Mouse (Mus musculus): ENCODE results near the gene Clip2. TPM values are rescaled to one million over a fixed set of nuclear protein-coding genes. Genes with fewer than 3 reads are reported as not detected.

Gene Clip2
- total and polyA plus RNA-seq, 3 experiments: 5.4 to 16.7 (median 8.7) TPM

DNA sequence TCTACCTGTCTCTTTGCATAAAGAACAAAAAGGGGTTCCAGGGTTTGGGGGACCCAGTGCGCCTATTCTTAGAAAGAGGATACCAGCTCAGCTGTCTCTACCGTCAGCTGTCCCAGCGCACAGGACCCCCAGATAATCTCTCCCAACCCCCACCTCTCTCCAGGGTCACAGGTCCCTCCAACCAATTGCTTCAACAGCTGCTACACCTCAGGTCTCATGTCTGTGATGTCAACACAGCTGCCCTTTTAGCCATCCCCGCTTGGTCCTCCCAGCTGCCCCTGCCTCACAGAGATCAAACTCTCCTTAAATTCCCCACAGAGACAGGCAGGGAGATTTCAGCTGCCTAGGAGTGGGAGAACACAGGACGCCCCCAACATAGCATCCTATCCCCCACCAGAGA lies 28.5 kb downstream of the Clip2 start:
- no peak overlapping the region for H3K4me2 ChIP-seq (ENCODE audit: insufficient read depth, low read depth, poor library complexity, severe bottlenecking)
- no peak overlapping the region for H3K27ac ChIP-seq (ENCODE audit: insufficient read depth, low read depth)
- H3K79me2 ChIP-seq (replicated peaks; ENCODE audit: control insufficient read depth, extremely low read depth, insufficient read depth, poor library complexity, severe bottlenecking): no peaks in the 10 kb centered on the region
- H3K4me1 ChIP-seq (ENCODE audit: control insufficient read depth in 1 of 2, insufficient read depth in 2 of 2): peaks cover 0 to 44% of the 10 kb centered on the region in 2 experiments; a peak in 3 of 4 replicates
- no peak overlapping the region for H3K9ac ChIP-seq (ENCODE audit: insufficient read depth, low read depth)
- no peak for DNase-seq (ENCODE audit: extremely low read depth)
- H3K27me3 ChIP-seq (replicated peaks): no peaks in the 10 kb centered on the region
- in situ Hi-C loops (cut with MboI; ENCODE audit: low pct_ligation_motif_present, low pct_unique_long_range_greater_than_20kb, low sequenced_read_pairs): no loop called here
- no peak for TF ChIP-seq CHD2 (IDR thresholded peaks at IDR 0.05; ENCODE audit: low read length)
- no peak for TF ChIP-seq UBTF (IDR thresholded peaks at IDR 0.05; ENCODE audit: low read depth, low read length)
- TF ChIP-seq CHD1 (IDR thresholded peaks at IDR 0.05; ENCODE audit: low read depth, low read length): no peak
- TF ChIP-seq USF1 (IDR thresholded peaks at IDR 0.05; ENCODE audit: low read depth, low read length): no peak
- no peak for TF ChIP-seq EP300 (IDR thresholded peaks at IDR 0.05; ENCODE audit: low read length)
- no peak for TF ChIP-seq MAZ (IDR thresholded peaks at IDR 0.05; ENCODE audit: low read depth, low read length)
- TF ChIP-seq MAX (IDR thresholded peaks at IDR 0.05; ENCODE audit: low read length): no peak
- TF ChIP-seq TCF12 (IDR thresholded peaks at IDR 0.05; ENCODE audit: low read depth, low read length): no peak
- TF ChIP-seq KAT2A (IDR thresholded peaks at IDR 0.05; ENCODE audit: insufficient replicate concordance, low read length): no peak
- TF ChIP-seq ZC3H11A (IDR thresholded peaks at IDR 0.05; ENCODE audit: low read depth, low read length): no peak
- no peak for TF ChIP-seq SIN3A (IDR thresholded peaks at IDR 0.05; ENCODE audit: low read length)
- TF ChIP-seq NELFE (IDR thresholded peaks at IDR 0.05; ENCODE audit: low read depth, low read length): no peak
- TF ChIP-seq USF2 (conservative IDR thresholded peaks at IDR 0.05; ENCODE audit: low read depth, low read length): no peak
- TF ChIP-seq ZNF384 (IDR thresholded peaks at IDR 0.05; ENCODE audit: low read depth, low read length): no peak
- no peak for TF ChIP-seq MYC (IDR thresholded peaks at IDR 0.05; ENCODE audit: low read depth, low read length)
- TF ChIP-seq ELF1 (IDR thresholded peaks at IDR 0.05; ENCODE audit: low read depth, low read length): no peak
- no peak for TF ChIP-seq PAX5 (IDR thresholded peaks at IDR 0.05; ENCODE audit: low read length)
- H3K9me3 ChIP-seq (replicated peaks; ENCODE audit: low read length): peaks cover 3% of the 10 kb centered on the region
- no peak overlapping the region for H3K4me3 ChIP-seq (replicated peaks in 1 of 3; ENCODE audit: low read depth in 2 of 3, low read length in 2 of 3, poor library complexity in 1 of 3)
- dilution Hi-C loops (cut with MboI; ENCODE audit: extremely low pct_ligation_motif_present, extremely low pct_unique_long_range_greater_than_20kb, low sequenced_read_pairs): no loop called here
- peaks cover 0 to 52% of the 10 kb centered on the region in 2 experiments for H3K36me3 ChIP-seq (replicated peaks in 1 of 2; ENCODE audit: control insufficient read depth in 1 of 2, insufficient read depth in 1 of 2, low read length in 1 of 2)

DNA sequence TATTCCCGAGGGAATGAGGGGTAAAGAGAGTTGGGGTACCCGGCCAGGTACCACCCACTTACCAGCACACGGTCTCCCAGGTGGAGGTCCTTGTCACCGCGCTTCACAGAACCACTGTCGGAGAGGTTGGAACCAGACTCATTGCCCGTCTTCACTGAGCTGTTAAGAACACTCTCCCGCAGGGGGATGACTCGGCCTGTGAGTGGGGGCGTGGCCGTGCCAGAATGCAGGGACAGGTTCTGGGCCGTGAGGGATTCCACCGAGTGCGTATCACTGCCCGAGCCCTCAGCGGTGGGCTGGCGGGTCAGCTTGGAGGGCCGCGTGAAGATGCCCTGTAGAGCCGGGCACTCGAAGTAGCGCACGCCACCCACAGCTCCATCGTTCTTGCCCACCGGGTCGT lies 29.7 kb downstream of the Clip2 start:
- TF ChIP-seq EP300 (IDR thresholded peaks at IDR 0.05; ENCODE audit: low read length) (no peak), CHD1 (IDR thresholded peaks at IDR 0.05; ENCODE audit: low read depth, low read length) (no peak), CTCF (conservative IDR thresholded peaks at IDR 0.05 in 1 of 2, IDR thresholded peaks at IDR 0.05 in 1 of 2; ENCODE audit: low read depth in 2 of 2, low read length in 2 of 2) (no peak), RAD21 (IDR thresholded peaks at IDR 0.05; ENCODE audit: low read depth, low read length) (no peak), JUND (conservative IDR thresholded peaks at IDR 0.05; ENCODE audit: low read depth, low read length) (no peak), USF1 (IDR thresholded peaks at IDR 0.05; ENCODE audit: low read depth, low read length) (no peak), MAZ (IDR thresholded peaks at IDR 0.05; ENCODE audit: low read depth, low read length) (no peak), ZKSCAN1 (IDR thresholded peaks at IDR 0.05; ENCODE audit: borderline replicate concordance, low read depth, low read length) (no peak), IRF4 (IDR thresholded peaks at IDR 0.05; ENCODE audit: low read depth, low read length) (no peak), HCFC1 (IDR thresholded peaks at IDR 0.05; ENCODE audit: low read depth, low read length) (no peak), E2F4 (IDR thresholded peaks at IDR 0.05; ENCODE audit: insufficient replicate concordance, low read depth, low read length) (no peak), MXI1 (IDR thresholded peaks at IDR 0.05; ENCODE audit: low read depth, low read length) (no peak), POLR2AphosphoS2 (IDR thresholded peaks at IDR 0.05; ENCODE audit: low read depth, low read length) (no peak), MEF2A (IDR thresholded peaks at IDR 0.05; ENCODE audit: borderline replicate concordance, low read depth, low read length) (no peak), SIN3A (IDR thresholded peaks at IDR 0.05; ENCODE audit: low read length) (no peak), TCF12 (IDR thresholded peaks at IDR 0.05; ENCODE audit: low read depth, low read length) (no peak)
- H3K9me3 ChIP-seq (replicated peaks; ENCODE audit: low read length): peaks cover 3% of the 10 kb centered on the region
- no peak overlapping the region for H3K9ac ChIP-seq (ENCODE audit: insufficient read depth, low read depth)
- in situ Hi-C loops (cut with MboI; ENCODE audit: low pct_ligation_motif_present, low pct_unique_long_range_greater_than_20kb, low sequenced_read_pairs): no loop called here
- no peak for DNase-seq (ENCODE audit: extremely low read depth)
- dilution Hi-C loops (cut with MboI; ENCODE audit: extremely low pct_ligation_motif_present, extremely low pct_unique_long_range_greater_than_20kb, low sequenced_read_pairs): no loop called here
- peaks cover 3 to 53% of the 10 kb centered on the region in 2 experiments; a peak in 3 of 4 replicates for H3K4me1 ChIP-seq (ENCODE audit: control insufficient read depth in 1 of 2, insufficient read depth in 2 of 2)
- H3K79me2 ChIP-seq (replicated peaks; ENCODE audit: control insufficient read depth, extremely low read depth, insufficient read depth, poor library complexity, severe bottlenecking): no peaks in the 10 kb centered on the region
- no peaks in the 10 kb centered on the region for H3K27me3 ChIP-seq (replicated peaks)
- H3K36me3 ChIP-seq (replicated peaks in 1 of 2; ENCODE audit: control insufficient read depth in 1 of 2, insufficient read depth in 1 of 2, low read length in 1 of 2): peaks cover 0 to 50% of the 10 kb centered on the region in 2 experiments
- H3K4me3 ChIP-seq (replicated peaks in 1 of 3; ENCODE audit: low read depth in 2 of 3, low read length in 2 of 3, poor library complexity in 1 of 3): no peak overlapping the region
- H3K27ac ChIP-seq (ENCODE audit: insufficient read depth, low read depth): no peak overlapping the region
- no peak overlapping the region for H3K4me2 ChIP-seq (ENCODE audit: insufficient read depth, low read depth, poor library complexity, severe bottlenecking)

Measured in CH12.LX (cell line).